Mouse (Mus musculus) lung, embryonic 16.5 days (tissue): ENCODE measurements around the gene Adgra3. TPM values are rescaled to one million over a fixed set of nuclear protein-coding genes. Genes with fewer than 3 reads are reported as not detected.

Experiments used
- ATAC-seq: fragments of 200-750 bp; cut with Nextera tagmentation; 2 replicates; pipeline ENCODE4 v1.8.0; 2017; ENCODE audit warnings: low read depth, mild to moderate bottlenecking, moderate library complexity
- H3K27ac ChIP-seq: fragments of 300-500 bp; sonication (generic); 2 replicates; pipeline ENCODE4 v1.5.1; 2014; ENCODE audit warnings: mild to moderate bottlenecking, control low read depth, low read length
- H3K27me3 ChIP-seq: fragments of 300-500 bp; sonication (generic); 2 replicates; pipeline ENCODE4 v1.6.1; 2014; ENCODE audit warnings: low read depth, low read length, mixed read lengths; ENCODE audit not compliant: control insufficient read depth, insufficient read depth
- H3K36me3 ChIP-seq: fragments of 300-500 bp; sonication (generic); 2 replicates; pipeline ENCODE4 v1.6.1; 2014; ENCODE audit warnings: low read length; ENCODE audit not compliant: control insufficient read depth, insufficient read depth
- H3K4me1 ChIP-seq: fragments of 300-500 bp; sonication (generic); replicated peaks from 2 replicates; pipeline ENCODE4 v1.6.1; 2014; ENCODE audit warnings: low read length, mixed read lengths; ENCODE audit not compliant: control insufficient read depth, insufficient read depth
- H3K4me2 ChIP-seq: fragments of 300-500 bp; sonication (generic); 2 replicates; pipeline ENCODE4 v1.6.1; 2014; ENCODE audit warnings: low read depth, low read length, control low read depth
- H3K4me3 ChIP-seq: fragments of 300-500 bp; sonication (generic); 2 replicates; pipeline ENCODE4 v1.5.1; 2014; ENCODE audit warnings: mild to moderate bottlenecking, low read length, control low read depth
- H3K9ac ChIP-seq: fragments of 300-500 bp; sonication (generic); 2 replicates; pipeline ENCODE4 v1.6.1; 2014; ENCODE audit warnings: low read length, control low read depth
- H3K9me3 ChIP-seq: fragments of 300-500 bp; sonication (generic); 2 replicates; pipeline ENCODE4 v1.6.1; 2016; ENCODE audit warnings: low read length; ENCODE audit not compliant: control insufficient read depth
- WGBS: fragments of 180-500 bp; shearing (Covaris S2); extraction: QIAGEN DNeasy Blood & Tissue Kit; methylation state at CpG from one replicate; pipeline ENCODE4 v1.1.7; 2014; 5-methylcytosine and 5-hydroxymethylcytosine counted together
- polyA plus RNA-seq: library from polyadenylated mRNA; unstranded; fragments of >200 nt; fragmentation: Nextera tagmentation; extraction: Ambion mirVana; gene quantifications from 2 replicates; pipeline ENCODE4 v1.2.1, GENCODE M21; 2015

Adgra3 gene
- polyA plus RNA-seq, 1 experiment from 2014 or later = 16.0 TPM

- no peak for ATAC-seq
- peaks cover 41% of the 10 kb centered on the region for H3K4me1 ChIP-seq
- H3K4me2 ChIP-seq = no peak overlapping the region
- no peak overlapping the region for H3K27ac ChIP-seq
- H3K9ac ChIP-seq = no peak overlapping the region
- no peaks in the 10 kb centered on the region for H3K9me3 ChIP-seq
- H3K27me3 ChIP-seq = no peaks in the 10 kb centered on the region
- H3K36me3 ChIP-seq = no peaks in the 10 kb centered on the region
- 73% methylated on average over 8 of the region's 8 CpGs for WGBS
- H3K4me3 ChIP-seq = no peak overlapping the region
These were observed 23.8 kb downstream of the Adgra3 start for GRCm38 (mm10) chr5:50034900-50035514.

GRCm38 (mm10) chr5:50034231-50034630 is 24.6 kb downstream of the Adgra3 start:
- ATAC-seq = no peak; the same call in 1 of the 2 replicates
- Histone ChIP-seq H3K9ac (no peak overlapping the region), H3K27me3 (no peaks in the 10 kb centered on the region), H3K9me3 (no peaks in the 10 kb centered on the region), H3K4me2 (no peak overlapping the region), H3K36me3 (no peaks in the 10 kb centered on the region), H3K4me3 (no peak overlapping the region), H3K27ac (no peak overlapping the region), H3K4me1 (peaks cover 39% of the 10 kb centered on the region)
- WGBS = 39% methylated on average over 6 of the region's 6 CpGs

GRCm38 (mm10) chr5:50033660-50034059 is 25.1 kb downstream of the Adgra3 start:
- no peaks in the 10 kb centered on the region for H3K9me3 ChIP-seq
- no peak for ATAC-seq
- H3K4me2 ChIP-seq = no peak overlapping the region
- H3K27ac ChIP-seq = no peak overlapping the region
- H3K4me3 ChIP-seq = no peak overlapping the region
- whole genome bisulfite sequencing = 73% methylated on average over 9 of the region's 9 CpGs
- H3K9ac ChIP-seq = no peak overlapping the region
- H3K4me1 ChIP-seq = peaks cover 39% of the 10 kb centered on the region
- no peaks in the 10 kb centered on the region for H3K36me3 ChIP-seq
- H3K27me3 ChIP-seq = no peaks in the 10 kb centered on the region

GRCm38 (mm10) chr5:50032332-50032731 is 26.5 kb downstream of the Adgra3 start:
- ATAC-seq = 0 out of 2 replicates have a peak, but pooled peaks have one; percentile 42
- H3K4me1 ChIP-seq = peaks cover 38% of the 10 kb centered on the region
- no peak overlapping the region for H3K4me2 ChIP-seq

GRCm38 (mm10) chr5:50031763-50032272 is 27.0 kb downstream of the Adgra3 start:
- Histone ChIP-seq H3K4me2 (no peak overlapping the region), H3K27me3 (no peaks in the 10 kb centered on the region), H3K36me3 (no peaks in the 10 kb centered on the region), H3K9ac (no peak overlapping the region), H3K4me1 (peaks cover 38% of the 10 kb centered on the region), H3K4me3 (no peak overlapping the region), H3K27ac (no peak overlapping the region), H3K9me3 (no peaks in the 10 kb centered on the region)
- 83% methylated on average over 2 of the region's 2 CpGs for WGBS
- no peak for ATAC-seq

More at GRCm38 (mm10) chr5:50032332-50032731, 26.5 kb downstream of the Adgra3 start:
- 40% methylated on average over 5 of the region's 5 CpGs for WGBS
- H3K36me3 ChIP-seq = no peaks in the 10 kb centered on the region
- H3K9me3 ChIP-seq = no peaks in the 10 kb centered on the region
- H3K9ac ChIP-seq = no peak overlapping the region
- H3K27me3 ChIP-seq = no peaks in the 10 kb centered on the region
- no peak overlapping the region for H3K4me3 ChIP-seq
- H3K27ac ChIP-seq = no peak overlapping the region

- ATAC-seq = no peak
- no peak overlapping the region for H3K4me2 ChIP-seq
- no peak overlapping the region for H3K9ac ChIP-seq
- H3K27me3 ChIP-seq = no peaks in the 10 kb centered on the region
- WGBS = 96% methylated on average over 6 of the region's 6 CpGs
- H3K9me3 ChIP-seq = no peaks in the 10 kb centered on the region
- H3K36me3 ChIP-seq = no peaks in the 10 kb centered on the region
- no peak overlapping the region for H3K27ac ChIP-seq
- H3K4me1 ChIP-seq = peaks cover 38% of the 10 kb centered on the region
- no peak overlapping the region for H3K4me3 ChIP-seq
These were observed 27.5 kb downstream of the Adgra3 start for GRCm38 (mm10) chr5:50031288-50031687.

GRCm38 (mm10) chr5:50029662-50030061 is 29.1 kb downstream of the Adgra3 start:
- Histone ChIP-seq H3K9ac (no peak overlapping the region), H3K27me3 (no peaks in the 10 kb centered on the region), H3K27ac (no peak overlapping the region), H3K36me3 (no peaks in the 10 kb centered on the region; the same call in 1 of the 2 replicates), H3K9me3 (no peaks in the 10 kb centered on the region), H3K4me2 (no peak overlapping the region), H3K4me1 (peaks cover 32% of the 10 kb centered on the region), H3K4me3 (no peak overlapping the region)
- WGBS = 82% methylated on average over 6 of the region's 6 CpGs
- ATAC-seq = no peak

- 44% methylated on average over 5 of the region's 5 CpGs for WGBS
- Histone ChIP-seq H3K9ac (no peak overlapping the region), H3K4me2 (no peak overlapping the region), H3K4me3 (no peak overlapping the region), H3K4me1 (peaks cover 27% of the 10 kb centered on the region), H3K36me3 (no peaks in the 10 kb centered on the region; the same call in 1 of the 2 replicates), H3K9me3 (no peaks in the 10 kb centered on the region), H3K27me3 (no peaks in the 10 kb centered on the region), H3K27ac (peak overlapping the region; percentile 52)
- peak; percentile 76 for ATAC-seq
These were observed 31.2 kb downstream of the Adgra3 start for GRCm38 (mm10) chr5:50027561-50027960.

- 36% methylated on average over 7 of the region's 7 CpGs for WGBS
- Histone ChIP-seq H3K27me3 (no peaks in the 10 kb centered on the region), H3K4me2 (no peak overlapping the region), H3K4me3 (no peak overlapping the region), H3K4me1 (peaks cover 27% of the 10 kb centered on the region), H3K9ac (no peak overlapping the region), H3K36me3 (no peaks in the 10 kb centered on the region; the same call in 1 of the 2 replicates), H3K9me3 (no peaks in the 10 kb centered on the region), H3K27ac (peak overlapping the region; percentile 52)
- ATAC-seq = peak; percentile 81
These were observed 31.8 kb downstream of the Adgra3 start for GRCm38 (mm10) chr5:50027001-50027400.
